Mouse (Mus musculus) C2C12 (cell line): ENCODE measurements at regions not wholly inside any gene's neighbourhood (a gene's known extent, or its start where the extent isn't known, plus 50 kb on each side); places are given as distances from the start of the nearest gene placed in this dataset.

Experiments
- CEBPB ChIP-seq: IDR thresholded peaks from one replicate; pipeline ENCODE4 v1.6.1; 2011; ENCODE audit warnings: low read depth, mild to moderate bottlenecking, control low read depth, moderate library complexity
- CTCF ChIP-seq: IDR thresholded peaks from one replicate; pipeline ENCODE4 v1.5.1; 2011; ENCODE audit not compliant: control insufficient read depth, insufficient read depth, insufficient read length
- FOSL1 ChIP-seq: IDR thresholded peaks from one replicate; pipeline ENCODE4 v1.8.0; 2011; ENCODE audit warnings: mild to moderate bottlenecking, low read length; ENCODE audit not compliant: poor library complexity, insufficient read depth, severe bottlenecking
- MAX ChIP-seq: IDR thresholded peaks from one replicate; pipeline ENCODE4 v1.6.1; 2011; ENCODE audit warnings: mild to moderate bottlenecking, control low read depth
- MYOD1 ChIP-seq: IDR thresholded peaks from one replicate; pipeline ENCODE4 v1.6.1; 2011; ENCODE audit warnings: low read depth; ENCODE audit not compliant: control insufficient read depth, insufficient read length
- MYOG ChIP-seq: IDR thresholded peaks from one replicate; pipeline ENCODE4 v1.6.1; 2011; ENCODE audit not compliant: control insufficient read depth, insufficient read length; ENCODE audit errors: extremely low read depth
- USF1 ChIP-seq: IDR thresholded peaks from one replicate; pipeline ENCODE4 v1.6.1; 2011; ENCODE audit warnings: low read depth, mild to moderate bottlenecking, control low read depth, moderate library complexity

DNA sequence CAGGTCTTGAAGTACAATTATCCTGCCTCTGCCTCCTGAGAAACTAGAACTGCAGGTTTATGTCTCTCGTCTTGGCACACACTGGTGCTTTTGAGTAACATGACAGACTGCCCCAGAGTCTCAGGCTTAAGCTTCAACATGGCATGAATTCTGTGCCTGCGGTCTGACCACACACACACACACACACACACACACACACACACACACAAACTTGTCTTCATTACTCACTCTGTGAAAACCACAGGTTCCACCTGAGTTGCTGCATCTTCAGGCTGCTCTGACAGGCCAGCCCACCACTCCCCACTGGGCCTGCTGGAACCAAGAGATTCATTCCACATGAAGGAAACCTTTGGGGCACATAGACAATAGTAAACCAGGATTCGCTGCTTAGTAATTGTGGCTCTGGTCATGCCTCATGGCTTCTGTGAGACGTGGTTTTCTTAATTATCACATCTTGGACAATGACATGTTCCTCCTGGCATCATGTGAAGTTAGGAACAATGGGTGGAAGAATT, 137.5 kb downstream of the Cxcl12 start:
- no peak for TF ChIP-seq CTCF
- no peak for TF ChIP-seq MYOG
- TF ChIP-seq CEBPB, result no peak
- no peak for TF ChIP-seq MYOD1
- TF ChIP-seq MAX, result no peak
- no peak for TF ChIP-seq FOSL1
- TF ChIP-seq USF1, result no peak
